Comparison of ENCODE assay signal across 8 mouse cellular contexts in the genomic region with DNA sequence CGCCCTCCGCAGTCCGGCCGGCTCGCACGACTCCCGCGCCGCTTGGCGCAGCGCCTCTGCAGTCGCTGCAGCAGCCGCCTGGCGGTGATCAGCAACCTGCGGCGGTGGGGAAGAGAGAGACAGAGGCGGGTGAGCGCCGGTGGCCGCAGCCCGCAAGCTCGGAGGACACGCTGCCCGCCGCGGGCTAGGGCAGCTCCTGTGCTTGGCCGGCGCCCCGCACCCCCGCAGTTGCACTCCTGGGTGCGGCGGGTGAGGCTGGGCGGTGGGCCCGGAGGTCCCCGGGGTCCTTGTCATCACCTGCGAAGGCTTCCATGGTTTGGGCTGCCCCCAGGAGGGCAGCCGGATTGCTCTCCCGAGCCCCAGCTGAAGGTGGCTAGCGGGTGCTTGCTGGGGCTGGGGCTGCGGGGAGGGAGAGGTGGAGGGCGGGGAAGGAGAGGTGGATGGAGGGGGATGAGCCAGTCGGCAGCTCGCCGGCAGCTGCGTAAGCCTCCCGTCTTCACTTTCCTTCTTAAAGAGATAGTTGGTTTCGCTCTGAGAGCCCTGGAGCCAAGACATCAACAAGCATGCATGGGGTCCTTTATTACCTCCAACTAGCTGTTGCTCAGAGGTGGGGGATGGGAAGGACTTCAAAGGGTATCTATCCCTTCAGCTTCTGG. TPM values are rescaled to one million over a fixed set of nuclear protein-coding genes. Genes with fewer than 3 reads are reported as not detected.
A peak's percentile ranks its signal among the peaks of the same experiment; 100 is the strongest.
DNase-seq lines count a peak whose midpoint lies in the region; ATAC-seq and TF ChIP-seq lines count a peak whose summit lies in the region.

A gene (minus strand): TSS at position 435 of the 656 bp plus-strand sequence.

- H3K4me2 ChIP-seq in forebrain, embryonic 14.5 days (ENCODE audit: low read length) = peak within 1 kb of the TSS; percentile 88
- H3K4me2 ChIP-seq in heart, embryonic 16.5 days (ENCODE audit: low read depth, low read length) = peak within 1 kb of the TSS; percentile 99
- H3K4me2 ChIP-seq in midbrain, postnatal 0 days (ENCODE audit: low read depth, low read length, poor library complexity, severe bottlenecking) = peak within 1 kb of the TSS; percentile 61
- H3K4me2 ChIP-seq in stomach, embryonic 16.5 days (ENCODE audit: low read depth, low read length) = peak within 1 kb of the TSS; percentile 99

- H3K27me3 ChIP-seq in forebrain, embryonic 14.5 days (replicated peaks; ENCODE audit: control insufficient read depth, insufficient read depth, low read length) = no peaks in the 10 kb centered on the region
- peaks cover 38% of the 10 kb centered on the region for H3K27me3 ChIP-seq in heart, embryonic 16.5 days (ENCODE audit: control insufficient read depth, insufficient read depth, low read length)
- peaks cover 8% of the 10 kb centered on the region for H3K27me3 ChIP-seq in liver, adult 2 months (ENCODE audit: control insufficient read depth, insufficient read depth, low read length)
- H3K27me3 ChIP-seq in midbrain, postnatal 0 days (ENCODE audit: insufficient read depth, low read length) = no peaks in the 10 kb centered on the region
- peaks cover 22% of the 10 kb centered on the region for H3K27me3 ChIP-seq in stomach, embryonic 16.5 days (ENCODE audit: control insufficient read depth, insufficient read depth, low read length)

- ATAC-seq in CD4-positive, CD25-positive, alpha-beta regulatory T cell, adult 4 months = peak; percentile 83
- peak; percentile 71 for ATAC-seq in cerebellum, adult (ENCODE audit: insufficient number of reproducible peaks, low FRiP score, low TSS enrichment)
- peak; percentile 85 for ATAC-seq in forebrain, embryonic 14.5 days
- ATAC-seq in heart, embryonic 16.5 days (replicated peaks; ENCODE audit: extremely low read depth, insufficient read depth, low FRiP score) = peak; percentile 51
- peak; percentile 90 for ATAC-seq in midbrain, postnatal 0 days (ENCODE audit: low FRiP score)
- peak; percentile 71; the same call in 1 of the 2 replicates for ATAC-seq in stomach, embryonic 16.5 days (ENCODE audit: insufficient read depth, low FRiP score)

- H3K36me3 ChIP-seq in forebrain, embryonic 14.5 days (ENCODE audit: control insufficient read depth, insufficient read depth, low read length) = no peaks in the 10 kb centered on the region
- H3K36me3 ChIP-seq in heart, embryonic 16.5 days (ENCODE audit: control insufficient read depth, insufficient read depth) = no peaks in the 10 kb centered on the region
- H3K36me3 ChIP-seq in liver, adult 2 months (ENCODE audit: control insufficient read depth, insufficient read depth, low read length) = no peaks in the 10 kb centered on the region
- H3K36me3 ChIP-seq in midbrain, postnatal 0 days (ENCODE audit: insufficient read depth, low read length) = 0 out of 2 replicates have a peak, but pooled peaks cover 3% of the 10 kb centered on the region
- H3K36me3 ChIP-seq in stomach, embryonic 16.5 days (ENCODE audit: control insufficient read depth, insufficient read depth, low read length) = no peaks in the 10 kb centered on the region

- H3K4me3 ChIP-seq in forebrain, embryonic 14.5 days (ENCODE audit: low read depth, low read length) = peak within 1 kb of the TSS; percentile 73
- peak within 1 kb of the TSS; percentile 63 for H3K4me3 ChIP-seq in heart, embryonic 16.5 days (ENCODE audit: low read length)
- peak within 1 kb of the TSS; percentile 42; the same call in 1 of the 2 replicates for H3K4me3 ChIP-seq in liver, adult 2 months (ENCODE audit: insufficient read depth, low read depth, low read length)
- H3K4me3 ChIP-seq in midbrain, postnatal 0 days (ENCODE audit: low read depth, low read length) = peak within 1 kb of the TSS; percentile 84
- H3K4me3 ChIP-seq in stomach, embryonic 16.5 days (replicated peaks; ENCODE audit: low read length) = peak within 1 kb of the TSS; percentile 64

- H3K9ac ChIP-seq in forebrain, embryonic 14.5 days (ENCODE audit: low read length) = peak within 1 kb of the TSS; percentile 85
- peak within 1 kb of the TSS; percentile 65 for H3K9ac ChIP-seq in heart, embryonic 16.5 days (ENCODE audit: low read length)
- 0 out of 2 replicates have a peak within 1 kb of the TSS, but pooled peaks have one; percentile 10 for H3K9ac ChIP-seq in liver, adult 2 months (ENCODE audit: low read depth, low read length)
- H3K9ac ChIP-seq in midbrain, postnatal 0 days (replicated peaks; ENCODE audit: low read length, poor library complexity, severe bottlenecking) = peak within 1 kb of the TSS; percentile 86
- peak within 1 kb of the TSS; percentile 75 for H3K9ac ChIP-seq in stomach, embryonic 16.5 days (ENCODE audit: low read length)

- no peaks in the 10 kb centered on the region for H3K79me2 ChIP-seq in liver, adult 2 months (ENCODE audit: control insufficient read depth, insufficient read depth, low read length)

- TF ChIP-seq POLR2A in liver, adult 2 months (IDR thresholded peaks at IDR 0.05; ENCODE audit: extremely low read depth, insufficient read depth, low read length) = no peak

- peak; percentile 80 for DNase-seq in forebrain, embryonic 14.5 days (ENCODE audit: low spot score)
- peak; percentile 77 for DNase-seq in kidney, postnatal 10 days
- DNase-seq in liver, adult 2 months (ENCODE audit: extremely low read depth, low read depth, low spot score) = no peak
- DNase-seq in midbrain, postnatal 0 days (ENCODE audit: low spot score) = peak; percentile 89

- WGBS in forebrain, embryonic 14.5 days = 1% methylated on average over 35 of the region's 47 CpGs
- WGBS in heart, embryonic 16.5 days = under 1% methylated on average over 46 of the region's 47 CpGs
- WGBS in liver, adult 2 months = 2% methylated on average over 47 of the region's 47 CpGs
- WGBS in midbrain, postnatal 0 days = under 1% methylated on average over 38 of the region's 47 CpGs
- under 1% methylated on average over 46 of the region's 47 CpGs for WGBS in stomach, embryonic 16.5 days

- peak; percentile 52 for TF ChIP-seq CTCF in liver, adult 2 months (IDR thresholded peaks at IDR 0.05; ENCODE audit: low read depth, low read length)
- TF ChIP-seq CTCF in midbrain, postnatal 0 days (IDR thresholded peaks at IDR 0.05) = peak; percentile 66

- no peaks in the 10 kb centered on the region for H3K9me3 ChIP-seq in forebrain, embryonic 14.5 days (replicated peaks; ENCODE audit: control insufficient read depth, low read length)
- H3K9me3 ChIP-seq in heart, embryonic 16.5 days (replicated peaks; ENCODE audit: control insufficient read depth, low read length) = no peaks in the 10 kb centered on the region
- H3K9me3 ChIP-seq in midbrain, postnatal 0 days (ENCODE audit: low read length) = no peaks in the 10 kb centered on the region
- H3K9me3 ChIP-seq in stomach, embryonic 16.5 days (replicated peaks; ENCODE audit: control insufficient read depth, low read length) = no peaks in the 10 kb centered on the region

- peak within 1 kb of the TSS; percentile 71 for H3K27ac ChIP-seq in forebrain, embryonic 14.5 days (ENCODE audit: low read depth, low read length)
- H3K27ac ChIP-seq in heart, embryonic 16.5 days (ENCODE audit: low read length) = no peak within 1 kb of the TSS
- no peak within 1 kb of the TSS for H3K27ac ChIP-seq in liver, adult 2 months (replicated peaks; ENCODE audit: insufficient read depth, low read depth, low read length)
- peak within 1 kb of the TSS; percentile 88 for H3K27ac ChIP-seq in midbrain, postnatal 0 days (ENCODE audit: low read depth, low read length)
- H3K27ac ChIP-seq in stomach, embryonic 16.5 days (ENCODE audit: low read length) = no peak within 1 kb of the TSS

- peaks cover 5% of the 10 kb centered on the region for H3K4me1 ChIP-seq in forebrain, embryonic 14.5 days (ENCODE audit: control insufficient read depth, insufficient read depth, low read length)
- no peaks in the 10 kb centered on the region for H3K4me1 ChIP-seq in heart, embryonic 16.5 days (ENCODE audit: control insufficient read depth, insufficient read depth, low read length)
- H3K4me1 ChIP-seq in liver, adult 2 months (ENCODE audit: control insufficient read depth, insufficient read depth, low read length) = no peaks in the 10 kb centered on the region; the same call in 1 of the 2 replicates
- peaks cover 18% of the 10 kb centered on the region; the same call in 1 of the 2 replicates for H3K4me1 ChIP-seq in midbrain, postnatal 0 days (ENCODE audit: insufficient read depth, low read length)
- H3K4me1 ChIP-seq in stomach, embryonic 16.5 days (ENCODE audit: control insufficient read depth, insufficient read depth, low read length) = peaks cover 5% of the 10 kb centered on the region

RNA-seq across cellular contexts. Expression of the gene that starts here (rescaled TPM):
- not detected for polyA plus RNA-seq in CD4-positive, CD25-positive, alpha-beta regulatory T cell, adult 4 months (2017; shearing (Covaris generic))
- polyA plus RNA-seq in forebrain, embryonic 14.5 days (2014; fragmentation: Nextera tagmentation; extraction: Ambion mirVana) = 4.9 and 8.8 TPM in 2 replicates
- 0.05 and 0.10 TPM in 2 replicates for polyA plus RNA-seq in heart, embryonic 16.5 days (2015; fragmentation: Nextera tagmentation; extraction: Ambion mirVana)
- total RNA-seq in liver, adult 2 months (2014; rRNA removed) = under 0.01 and 0.09 TPM in 2 replicates
- polyA plus RNA-seq in liver, adult 2 months (2012; rRNA removed) = 0.04 TPM in 1 of 2 replicates, not detected in the other
- 64.2 and 66.1 TPM in 2 replicates for total RNA-seq in midbrain, postnatal 0 days (2014; rRNA removed)
- 21.9 and 23.4 TPM in 2 replicates for polyA plus RNA-seq in midbrain, postnatal 0 days (2015; fragmentation: Nextera tagmentation; extraction: Ambion mirVana)
- polyA plus RNA-seq in stomach, embryonic 16.5 days (2015; fragmentation: Nextera tagmentation; extraction: Ambion mirVana) = 0.95 and 2.4 TPM in 2 replicates

Comparison
In these comparisons a context has a peak if more than half of its experiments do, and no peak if none do; other contexts are left out.
1. RNA of the gene that starts here (total RNA-seq): 64.2 to 66.1 TPM in midbrain, postnatal 0 days; under 0.01 to 0.09 TPM in liver, adult 2 months; every median in the first group is over 10 times any median in the second.
2. Peak in ATAC-seq in CD4-positive, CD25-positive, alpha-beta regulatory T cell, adult 4 months; RNA of the gene not detected or under 1 TPM.
3. Peak in ATAC-seq, H3K4me3 ChIP-seq, H3K9ac ChIP-seq and H3K4me2 ChIP-seq in heart, embryonic 16.5 days; RNA of the gene not detected or under 1 TPM.
4. H3K27ac ChIP-seq: peak in forebrain, embryonic 14.5 days (single experiment) and midbrain, postnatal 0 days (single experiment); none in heart, embryonic 16.5 days (single experiment), liver, adult 2 months (single experiment) and stomach, embryonic 16.5 days (single experiment).
5. H3K9ac ChIP-seq: peak in every context shown above with its lines; median percentile 86 in midbrain, postnatal 0 days; 85 in forebrain, embryonic 14.5 days; 75 in stomach, embryonic 16.5 days; 65 in heart, embryonic 16.5 days; 10 in liver, adult 2 months.
6. Peak in every context shown above with its lines, with median percentiles within 50 percentile points of each other: ATAC-seq, H3K4me2 ChIP-seq and H3K4me3 ChIP-seq.